Mouse (Mus musculus): Measurements from ENCODE around the gene Naaladl2.

DNA sequence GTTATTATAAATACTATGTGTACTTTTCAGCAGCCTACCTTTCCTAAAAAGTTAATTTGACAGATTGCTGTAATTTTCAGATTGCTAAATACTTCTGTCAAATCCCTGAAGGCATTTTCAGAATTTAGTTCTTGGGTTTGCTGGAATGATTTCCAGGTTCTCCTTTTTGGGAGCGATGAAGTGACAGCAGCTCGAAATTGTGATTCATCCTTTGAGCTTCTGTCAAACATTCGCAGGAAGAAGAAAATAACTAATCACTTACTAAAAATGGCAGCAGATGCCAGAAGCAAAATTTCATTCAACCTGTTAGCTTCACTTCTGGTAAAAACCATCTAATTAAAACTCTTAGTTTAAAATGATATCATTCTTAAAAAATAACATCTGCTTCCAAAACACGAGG, 680.1 kb downstream of the Naaladl2 start:
- TF ChIP-seq CTCF (IDR thresholded peaks at IDR 0.05; ENCODE audit: control insufficient read depth, insufficient read depth, low read length) = no peak
- TF ChIP-seq POLR2A (IDR thresholded peaks at IDR 0.05; ENCODE audit: borderline replicate concordance, control insufficient read depth, low read depth, low read length) = no peak
